Mouse (Mus musculus): ENCODE results near the gene Pde8b. TPM values are rescaled to one million over a fixed set of nuclear protein-coding genes. Genes with fewer than 3 reads are reported as not detected.

Gene Pde8b
- polyA plus RNA-seq, 1 experiment from 2014 or later = 3.7 TPM

DNA sequence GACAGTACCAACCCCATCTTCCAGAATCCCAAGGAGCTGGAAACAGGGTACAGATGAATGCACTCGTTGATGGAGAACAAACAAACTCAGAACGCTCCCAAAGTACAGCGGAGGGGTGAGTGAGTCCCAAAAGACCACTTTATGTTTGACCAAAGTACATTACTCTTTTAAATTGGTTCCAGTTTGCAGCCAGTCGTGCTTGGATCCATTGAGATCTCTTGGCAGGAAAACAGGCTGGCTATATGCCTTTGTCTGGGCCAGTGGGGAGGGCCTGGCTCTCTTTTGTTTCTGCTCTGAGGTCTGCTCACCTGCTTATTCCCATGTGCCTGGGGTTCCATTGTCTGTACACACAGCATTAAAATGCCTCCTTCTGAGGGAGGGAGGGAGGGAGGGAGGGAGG is 118.3 kb downstream of the Pde8b start:
- no peak for ATAC-seq (ENCODE audit: insufficient number of reproducible peaks, low FRiP score, low TSS enrichment, low read depth)
- H3K9ac ChIP-seq = no peak overlapping the region
- H3K27ac ChIP-seq (replicated peaks) = no peak overlapping the region
- WGBS = 41% methylated on average over 4 of the region's 4 CpGs
- no peak overlapping the region for H3K4me2 ChIP-seq (replicated peaks)
- H3K4me1 ChIP-seq = no peaks in the 10 kb centered on the region
- H3K4me3 ChIP-seq (replicated peaks) = no peak overlapping the region
- no peaks in the 10 kb centered on the region for H3K27me3 ChIP-seq
- H3K36me3 ChIP-seq = no peaks in the 10 kb centered on the region
- no peaks in the 10 kb centered on the region for H3K9me3 ChIP-seq (replicated peaks)

DNA sequence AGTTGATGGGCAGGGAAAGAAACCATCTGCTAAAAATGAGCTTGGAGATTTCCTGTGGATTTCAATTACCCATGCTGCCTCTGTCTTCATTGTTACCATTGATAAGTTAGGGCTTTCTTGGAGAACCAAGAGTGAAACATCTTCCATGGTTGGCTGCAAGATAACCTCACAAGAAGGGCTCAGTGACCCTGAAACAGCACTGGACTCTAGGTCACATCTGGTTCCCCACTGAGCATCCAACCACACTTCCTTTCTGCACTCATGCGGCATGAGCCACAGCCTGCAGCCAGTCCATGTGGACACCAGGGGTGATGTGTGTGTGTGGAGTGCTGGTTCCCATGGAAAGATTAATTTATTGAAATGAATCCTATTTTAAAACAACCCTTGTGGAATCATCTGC is 119.1 kb downstream of the Pde8b start:
- 57% methylated on average over 1 of the region's 1 CpGs for WGBS
- H3K4me1 ChIP-seq = no peaks in the 10 kb centered on the region
- H3K9me3 ChIP-seq (replicated peaks) = no peaks in the 10 kb centered on the region
- H3K36me3 ChIP-seq = no peaks in the 10 kb centered on the region
- H3K4me3 ChIP-seq (replicated peaks) = no peak overlapping the region
- no peak overlapping the region for H3K9ac ChIP-seq
- no peak for ATAC-seq (ENCODE audit: insufficient number of reproducible peaks, low FRiP score, low TSS enrichment, low read depth)
- H3K4me2 ChIP-seq (replicated peaks) = no peak overlapping the region
- H3K27me3 ChIP-seq = no peaks in the 10 kb centered on the region
- no peak overlapping the region for H3K27ac ChIP-seq (replicated peaks)

DNA sequence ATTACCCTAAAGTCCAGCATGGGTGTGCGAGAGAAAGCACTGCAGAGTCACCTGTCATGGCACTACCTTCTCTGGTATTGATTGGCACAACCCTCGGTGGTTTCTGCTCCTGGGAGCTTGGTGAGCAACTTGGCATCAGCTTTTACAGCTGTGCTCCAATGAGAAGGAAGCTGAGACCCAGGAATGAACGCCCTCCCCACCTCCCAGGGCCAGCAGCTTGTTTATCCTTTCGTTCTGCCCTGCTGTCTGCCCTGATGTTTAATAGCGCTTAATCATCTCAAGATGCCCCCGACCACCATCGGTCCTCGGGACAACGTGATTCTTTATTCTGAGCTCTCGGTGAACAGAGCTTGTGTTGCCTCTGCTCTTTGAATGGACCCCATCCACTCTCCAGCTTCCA is 122.8 kb downstream of the Pde8b start:
- WGBS = 45% methylated on average over 10 of the region's 10 CpGs

DNA sequence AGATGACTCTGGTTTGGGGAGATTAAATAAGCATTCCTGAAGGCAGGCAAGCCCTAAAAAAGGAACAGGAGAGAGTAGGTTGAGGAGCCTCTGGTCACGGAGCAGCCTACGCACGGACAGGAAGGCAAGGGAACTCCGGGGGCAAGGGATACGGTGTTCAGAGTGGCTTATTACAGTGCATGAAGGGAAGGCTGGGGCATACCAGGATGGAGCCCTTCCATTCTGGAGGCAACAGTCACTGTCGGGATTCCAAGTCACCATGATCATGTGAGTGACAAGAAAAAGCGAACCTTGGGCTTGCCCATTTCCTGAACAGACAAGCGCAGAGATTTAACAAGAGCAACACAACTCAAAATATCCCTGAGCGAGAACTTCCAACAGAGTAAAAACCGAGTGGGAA is 123.3 kb downstream of the Pde8b start:
- Histone ChIP-seq H3K4me2 (replicated peaks) (no peak overlapping the region), H3K27ac (replicated peaks) (no peak overlapping the region), H3K9ac (no peak overlapping the region), H3K4me3 (replicated peaks) (no peak overlapping the region), H3K27me3 (no peaks in the 10 kb centered on the region), H3K36me3 (no peaks in the 10 kb centered on the region), H3K4me1 (no peaks in the 10 kb centered on the region), H3K9me3 (replicated peaks) (no peaks in the 10 kb centered on the region)
- WGBS = 69% methylated on average over 10 of the region's 10 CpGs
- no peak for ATAC-seq (ENCODE audit: insufficient number of reproducible peaks, low FRiP score, low TSS enrichment, low read depth)

More for the DNA sequence above, 122.8 kb downstream of the Pde8b start:
- Histone ChIP-seq H3K27ac (replicated peaks) (no peak overlapping the region), H3K4me2 (replicated peaks) (no peak overlapping the region), H3K9me3 (replicated peaks) (no peaks in the 10 kb centered on the region), H3K9ac (no peak overlapping the region), H3K4me3 (replicated peaks) (no peak overlapping the region), H3K27me3 (no peaks in the 10 kb centered on the region), H3K4me1 (no peaks in the 10 kb centered on the region), H3K36me3 (no peaks in the 10 kb centered on the region)
- no peak for ATAC-seq (ENCODE audit: insufficient number of reproducible peaks, low FRiP score, low TSS enrichment, low read depth)

DNA sequence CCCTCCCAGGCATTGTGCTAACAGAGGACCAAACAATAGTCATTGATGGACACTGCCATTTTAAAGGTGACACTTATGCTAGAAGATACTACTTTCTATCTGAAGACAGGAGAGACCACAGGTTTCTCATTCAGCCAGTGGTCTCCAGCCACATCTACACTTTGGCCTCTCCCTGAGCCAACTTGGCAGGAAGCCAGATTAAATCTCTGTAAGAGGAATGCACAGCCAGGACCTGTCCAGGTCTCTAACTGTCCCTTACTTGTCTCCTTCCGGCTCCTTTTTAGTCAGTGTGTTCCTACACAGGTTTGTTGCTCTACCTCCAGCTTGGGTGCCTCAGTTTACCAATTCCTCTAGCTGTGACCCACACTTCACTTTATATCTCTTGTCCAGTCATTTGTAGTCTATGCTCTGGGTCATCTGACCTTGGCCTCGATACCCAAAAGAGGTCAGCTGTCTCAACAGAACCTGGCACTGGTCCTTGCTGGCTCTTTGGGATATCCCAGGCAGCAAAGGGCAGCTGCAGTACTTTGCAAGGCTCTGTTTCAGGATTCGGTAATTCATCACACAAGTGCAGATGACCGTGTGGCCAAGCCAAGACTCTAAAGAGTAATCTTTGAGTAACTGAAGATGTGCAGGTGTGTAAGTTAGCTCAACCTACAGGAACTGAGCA is 124.5 kb downstream of the Pde8b start:
- no peak overlapping the region for H3K4me3 ChIP-seq (replicated peaks)
- H3K4me2 ChIP-seq (replicated peaks) = no peak overlapping the region
- H3K36me3 ChIP-seq = no peaks in the 10 kb centered on the region
- 88% methylated on average over 4 of the region's 4 CpGs for WGBS
- H3K27me3 ChIP-seq = no peaks in the 10 kb centered on the region
- H3K4me1 ChIP-seq = no peaks in the 10 kb centered on the region
- ATAC-seq (ENCODE audit: insufficient number of reproducible peaks, low FRiP score, low TSS enrichment, low read depth) = no peak
- no peaks in the 10 kb centered on the region for H3K9me3 ChIP-seq (replicated peaks)
- H3K9ac ChIP-seq = no peak overlapping the region
- no peak overlapping the region for H3K27ac ChIP-seq (replicated peaks)

DNA sequence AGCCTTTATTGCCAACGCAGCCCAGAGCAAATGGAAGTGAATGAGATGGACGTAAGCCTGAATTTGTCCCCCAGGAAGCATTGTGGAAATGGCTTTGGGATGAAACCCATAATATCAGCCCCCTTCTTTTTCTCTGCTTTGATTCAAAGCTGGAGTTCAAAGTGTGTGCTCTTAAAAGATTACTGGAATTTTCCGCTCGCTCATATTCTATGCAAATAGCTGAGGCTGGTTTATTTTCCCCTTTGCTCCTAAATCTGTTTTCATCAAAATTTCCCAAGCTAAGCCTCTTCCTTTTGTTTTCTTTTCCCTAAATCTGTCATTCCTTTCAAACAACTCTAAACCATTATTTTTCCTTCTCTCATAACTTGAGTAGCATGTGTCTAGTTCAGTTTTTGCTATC is 129.6 kb downstream of the Pde8b start:
- H3K4me3 ChIP-seq (replicated peaks) = no peak overlapping the region
- no peaks in the 10 kb centered on the region for H3K9me3 ChIP-seq (replicated peaks)
- WGBS = 71% methylated on average over 4 of the region's 4 CpGs
- no peak overlapping the region for H3K4me2 ChIP-seq (replicated peaks)
- no peak overlapping the region for H3K27ac ChIP-seq (replicated peaks)
- no peak overlapping the region for H3K9ac ChIP-seq
- H3K27me3 ChIP-seq = no peaks in the 10 kb centered on the region
- H3K4me1 ChIP-seq = no peaks in the 10 kb centered on the region
- H3K36me3 ChIP-seq = no peaks in the 10 kb centered on the region
- no peak for ATAC-seq (ENCODE audit: insufficient number of reproducible peaks, low FRiP score, low TSS enrichment, low read depth)

DNA sequence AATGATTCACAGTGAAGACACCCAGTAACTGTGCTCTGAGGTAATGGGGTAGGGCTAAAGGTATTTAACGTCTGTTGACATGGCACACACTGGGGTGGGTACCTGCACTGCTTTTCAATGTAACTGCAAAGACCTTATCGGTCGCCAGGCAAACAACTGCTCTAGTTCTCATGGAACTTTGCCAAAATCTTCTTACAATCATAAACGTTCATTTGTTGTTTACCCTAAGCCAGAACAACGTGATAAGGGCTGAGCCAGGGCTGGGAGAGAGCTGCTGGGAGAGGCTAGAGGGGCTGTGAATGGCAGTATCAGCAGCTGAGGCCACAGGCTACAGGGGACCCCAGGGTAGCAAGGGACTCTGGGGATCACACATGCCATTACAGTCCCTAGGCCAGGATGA is 136.4 kb downstream of the Pde8b start:
- no peak overlapping the region for H3K27ac ChIP-seq (replicated peaks)

DNA sequence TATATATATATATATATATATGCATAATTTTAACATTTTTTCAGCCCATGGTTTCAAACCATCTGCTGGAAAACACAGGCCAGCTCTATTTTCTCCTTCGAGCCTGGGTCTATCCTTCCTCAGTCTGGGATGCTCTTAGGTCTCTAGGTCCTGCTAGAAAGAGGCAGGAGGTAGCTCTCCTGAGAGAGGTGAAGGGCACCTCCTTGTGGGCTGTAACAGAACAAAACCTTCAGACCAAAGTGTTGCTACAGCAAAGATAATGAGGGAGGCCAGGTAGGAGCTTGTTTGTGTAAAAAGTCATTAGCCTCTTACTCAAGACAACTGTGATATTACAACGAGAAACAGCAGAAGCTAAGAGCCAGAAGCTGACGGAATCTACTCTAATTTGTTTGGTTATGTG is 140.6 kb downstream of the Pde8b start:
- WGBS = 69% methylated on average over 3 of the region's 3 CpGs
- no peak overlapping the region for H3K4me3 ChIP-seq (replicated peaks)

More for the DNA sequence above, 136.4 kb downstream of the Pde8b start:
- no peaks in the 10 kb centered on the region for H3K27me3 ChIP-seq
- H3K4me2 ChIP-seq (replicated peaks) = no peak overlapping the region
- no peak overlapping the region for H3K9ac ChIP-seq
- H3K36me3 ChIP-seq = no peaks in the 10 kb centered on the region
- H3K9me3 ChIP-seq (replicated peaks) = no peaks in the 10 kb centered on the region
- no peak for ATAC-seq (ENCODE audit: insufficient number of reproducible peaks, low FRiP score, low TSS enrichment, low read depth)
- H3K4me1 ChIP-seq = no peaks in the 10 kb centered on the region
- H3K4me3 ChIP-seq (replicated peaks) = no peak overlapping the region
- 44% methylated on average over 5 of the region's 5 CpGs for WGBS

DNA sequence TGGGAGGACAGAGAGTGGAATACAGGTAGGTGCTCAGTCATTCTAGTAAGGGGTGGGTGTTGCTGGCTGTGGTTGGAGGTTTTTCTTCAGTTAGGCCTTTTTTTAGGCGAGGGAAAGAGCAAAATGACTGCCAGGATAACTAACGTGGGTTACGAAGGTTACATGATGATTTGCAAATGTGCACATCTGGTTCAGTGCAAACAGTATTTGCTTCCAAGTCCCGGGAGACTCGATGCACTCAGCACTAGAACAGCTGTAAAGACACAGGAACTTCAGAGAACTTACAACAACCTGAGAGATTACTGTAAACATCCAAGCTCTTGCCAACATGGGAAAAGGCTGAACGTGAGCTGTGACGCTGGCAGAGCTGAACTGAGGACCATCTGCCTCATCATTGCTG is 142.1 kb downstream of the Pde8b start:
- Histone ChIP-seq H3K9ac (no peak overlapping the region), H3K36me3 (no peaks in the 10 kb centered on the region), H3K9me3 (replicated peaks) (no peaks in the 10 kb centered on the region), H3K27ac (replicated peaks) (no peak overlapping the region), H3K4me3 (replicated peaks) (no peak overlapping the region), H3K27me3 (no peaks in the 10 kb centered on the region), H3K4me2 (replicated peaks) (no peak overlapping the region), H3K4me1 (peaks cover 10% of the 10 kb centered on the region; the same call in 1 of the 2 replicates)
- ATAC-seq (ENCODE audit: insufficient number of reproducible peaks, low FRiP score, low TSS enrichment, low read depth) = no peak
- WGBS = 34% methylated on average over 7 of the region's 7 CpGs

More for the DNA sequence above, 140.6 kb downstream of the Pde8b start:
- Histone ChIP-seq H3K4me2 (replicated peaks) (no peak overlapping the region), H3K4me1 (peaks cover 10% of the 10 kb centered on the region; the same call in 1 of the 2 replicates), H3K9ac (no peak overlapping the region), H3K36me3 (no peaks in the 10 kb centered on the region), H3K9me3 (replicated peaks) (no peaks in the 10 kb centered on the region), H3K27me3 (no peaks in the 10 kb centered on the region), H3K27ac (replicated peaks) (no peak overlapping the region)
- ATAC-seq (ENCODE audit: insufficient number of reproducible peaks, low FRiP score, low TSS enrichment, low read depth) = no peak

DNA sequence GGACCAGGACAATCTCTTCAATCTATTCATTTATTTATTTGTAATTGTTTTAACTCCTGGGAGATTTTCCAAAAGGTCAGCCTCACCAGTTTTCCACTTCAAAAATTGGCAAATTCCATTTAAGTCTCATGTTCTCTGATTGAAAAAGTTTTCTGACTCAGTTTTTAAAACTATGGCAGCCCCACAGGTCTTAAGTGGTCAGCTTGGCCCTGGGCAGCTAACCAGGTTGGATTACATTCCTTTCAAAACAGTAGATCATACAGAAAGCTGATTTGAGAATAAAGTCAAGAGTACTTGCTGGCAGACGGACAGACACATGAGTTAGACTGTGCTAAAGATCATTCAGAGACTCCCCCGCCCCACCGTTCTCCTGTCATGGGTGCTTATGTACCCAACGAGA is 145.3 kb downstream of the Pde8b start:
- no peaks in the 10 kb centered on the region for H3K9me3 ChIP-seq (replicated peaks)
- WGBS = 73% methylated on average over 4 of the region's 4 CpGs
- ATAC-seq (ENCODE audit: insufficient number of reproducible peaks, low FRiP score, low TSS enrichment, low read depth) = no peak
- H3K4me3 ChIP-seq (replicated peaks) = no peak overlapping the region
- H3K36me3 ChIP-seq = no peaks in the 10 kb centered on the region
- H3K27me3 ChIP-seq = no peaks in the 10 kb centered on the region
- H3K9ac ChIP-seq = no peak overlapping the region
- H3K4me1 ChIP-seq = peaks cover 10% of the 10 kb centered on the region; the same call in 1 of the 2 replicates
- H3K27ac ChIP-seq (replicated peaks) = no peak overlapping the region
- no peak overlapping the region for H3K4me2 ChIP-seq (replicated peaks)

DNA sequence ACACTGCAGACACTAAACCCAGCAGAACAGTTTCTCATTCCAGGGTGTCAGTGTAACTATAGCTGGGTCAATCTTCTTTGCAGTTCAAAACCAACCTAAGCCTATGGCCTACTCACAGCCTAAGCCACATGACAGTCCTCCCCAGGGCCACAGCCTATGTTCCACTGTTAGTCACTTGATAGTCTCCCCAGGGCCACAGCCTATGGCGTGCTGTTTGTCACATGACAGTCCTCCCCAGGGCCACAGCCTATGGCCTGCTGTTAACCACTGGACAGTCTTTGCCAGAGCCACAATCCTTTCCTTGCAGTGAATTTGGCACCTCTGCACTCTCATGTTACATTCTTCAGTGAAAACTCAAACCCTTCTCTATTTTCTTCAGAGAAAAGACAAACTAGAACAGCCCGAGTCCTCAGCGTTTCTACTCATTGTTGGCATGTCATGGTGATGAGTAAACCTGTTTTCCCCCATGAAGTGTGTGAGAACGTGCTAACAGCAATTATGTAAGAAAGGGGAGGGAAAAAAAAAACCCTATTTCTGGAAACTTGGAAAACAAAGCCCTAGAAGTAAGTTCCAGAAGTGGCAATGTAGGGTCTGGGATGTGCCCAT is 147.0 kb downstream of the Pde8b start:
- Histone ChIP-seq H3K4me3 (replicated peaks) (no peak overlapping the region), H3K36me3 (no peaks in the 10 kb centered on the region), H3K4me2 (replicated peaks) (no peak overlapping the region), H3K27me3 (no peaks in the 10 kb centered on the region), H3K9ac (no peak overlapping the region), H3K9me3 (replicated peaks) (no peaks in the 10 kb centered on the region), H3K4me1 (peaks cover 6% of the 10 kb centered on the region; the same call in 1 of the 2 replicates), H3K27ac (replicated peaks) (no peak overlapping the region)
- 46% methylated on average over 4 of the region's 4 CpGs for WGBS
- ATAC-seq (ENCODE audit: insufficient number of reproducible peaks, low FRiP score, low TSS enrichment, low read depth) = 0 out of 2 replicates have a peak, but pooled peaks have one; percentile 69

DNA sequence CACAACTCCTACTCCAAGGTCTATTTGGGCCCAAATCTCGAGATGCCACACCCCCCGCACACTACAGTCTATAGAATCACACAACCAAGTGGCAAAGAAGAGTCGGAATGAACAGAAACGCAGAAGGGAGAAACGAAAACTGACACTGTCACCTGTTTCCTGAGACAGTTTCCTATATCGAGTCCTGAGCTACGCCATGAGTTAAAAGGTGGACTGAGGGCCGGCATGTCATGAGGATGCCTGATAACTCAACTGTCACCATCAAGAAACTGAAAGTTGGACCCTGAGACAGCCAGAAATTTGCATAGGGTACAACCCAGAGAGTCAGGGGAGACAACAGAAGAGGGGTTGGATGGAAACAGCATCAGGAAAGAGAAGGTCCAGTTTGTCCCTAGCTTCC is 148.8 kb downstream of the Pde8b start:
- H3K4me1 ChIP-seq = no peaks in the 10 kb centered on the region
- no peak overlapping the region for H3K4me3 ChIP-seq (replicated peaks)
- H3K9me3 ChIP-seq (replicated peaks) = no peaks in the 10 kb centered on the region
- no peaks in the 10 kb centered on the region for H3K27me3 ChIP-seq
- no peak overlapping the region for H3K9ac ChIP-seq
- no peak overlapping the region for H3K4me2 ChIP-seq (replicated peaks)
- no peak overlapping the region for H3K27ac ChIP-seq (replicated peaks)
- H3K36me3 ChIP-seq = no peaks in the 10 kb centered on the region
- no peak for ATAC-seq (ENCODE audit: insufficient number of reproducible peaks, low FRiP score, low TSS enrichment, low read depth)
- WGBS = 87% methylated on average over 8 of the region's 8 CpGs

All from embryonic facial prominence, embryonic 15.5 days (tissue).